Mouse (Mus musculus) layer of hippocampus, postnatal 25 days (tissue): ENCODE measurements around the gene Tmem268. TPM values are rescaled to one million over a fixed set of nuclear protein-coding genes. Genes with fewer than 3 reads are reported as not detected.

Experiments
- DNase-seq, 2 experiments: peaks; one replicate each; pipeline ENCODE4 v3.0.0; 2022; ENCODE audit warnings: mixed read lengths in 2 of 2, low spot score in 1 of 2; ENCODE audit errors: extremely low spot score in 1 of 2
- total RNA-seq, 2 experiments: library from RNA; stranded (reverse); gene quantifications; 2 replicates each; pipeline ENCODE4 v1.2.3; 2021

Tmem268 gene
- 1 to 10 TPM; 6.9 to 9.8 TPM for total RNA-seq

- DNase-seq = peak; percentile 49 to 60
Measured at GRCm38 (mm10) chr4:63558407-63559081, at the start of gene Tmem268. TSS of gene Tmem268 (plus strand) at chr4:63558781.

DNA sequence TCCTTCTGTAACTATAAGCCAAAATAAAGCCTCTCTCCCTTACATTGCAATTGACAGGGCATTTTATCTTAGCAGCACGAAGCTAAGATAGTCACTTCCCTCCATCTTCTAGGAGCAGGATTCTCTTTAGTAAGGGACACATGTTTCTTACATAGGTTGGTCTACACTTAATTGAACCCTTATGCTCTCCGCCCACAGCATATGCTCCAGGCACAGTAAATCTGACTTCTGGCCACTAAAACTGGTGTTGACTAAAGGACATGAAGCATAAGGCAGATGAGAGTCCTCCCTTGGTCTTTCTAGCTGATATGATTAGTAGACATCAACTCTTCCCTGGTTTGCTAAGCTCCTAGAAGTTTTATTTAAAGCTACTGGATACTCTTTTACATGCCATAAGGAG lies 45.7 kb upstream of the Tmem268 start:
- DNase-seq = no peak

- no peak for DNase-seq
Measured at GRCm38 (mm10) chr4:63514454-63514984, 44.1 kb upstream of the Tmem268 start.

GRCm38 (mm10) chr4:63515021-63515420 lies 43.6 kb upstream of the Tmem268 start:
- no peak for DNase-seq

DNA sequence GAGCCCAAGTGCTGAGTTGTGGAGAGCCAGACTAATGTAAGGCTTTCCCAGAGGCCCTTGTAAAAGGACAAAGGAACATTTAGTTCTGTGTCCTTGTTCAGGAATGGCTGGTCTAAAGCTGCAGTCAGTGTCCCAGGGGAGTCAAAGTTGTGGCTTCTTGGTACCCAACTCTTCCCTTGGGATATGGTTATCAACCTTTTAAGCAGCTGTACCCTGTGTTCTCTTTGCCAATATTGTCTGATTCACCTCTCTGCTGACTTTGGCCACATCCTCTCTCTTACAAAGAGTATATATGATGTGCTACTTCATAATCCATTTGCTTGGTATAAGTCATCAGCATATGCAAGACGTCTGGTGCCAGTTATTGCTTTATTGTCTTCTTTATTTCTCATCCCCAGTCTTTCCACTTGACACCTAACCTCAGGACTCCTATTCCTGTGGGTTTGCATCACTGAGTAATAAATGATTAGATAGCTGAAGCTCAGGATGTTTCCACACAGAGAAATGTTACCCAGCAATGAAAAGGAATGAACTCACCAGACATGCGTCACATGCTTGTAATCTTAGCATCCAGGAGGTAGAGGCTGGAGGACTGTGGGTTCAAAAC lies 36.7 kb upstream of the Tmem268 start:
- DNase-seq = no peak

- no peak for DNase-seq
Measured at GRCm38 (mm10) chr4:63525514-63525913, 33.1 kb upstream of the Tmem268 start.

- peak in 1 of 2 experiments; percentile 25 for DNase-seq
Measured at GRCm38 (mm10) chr4:63528946-63529345, 29.6 kb upstream of the Tmem268 start.

- no peak for DNase-seq
Measured at GRCm38 (mm10) chr4:63530409-63530808, 28.2 kb upstream of the Tmem268 start.

GRCm38 (mm10) chr4:63537602-63538001 lies 21.0 kb upstream of the Tmem268 start:
- DNase-seq = no peak

DNA sequence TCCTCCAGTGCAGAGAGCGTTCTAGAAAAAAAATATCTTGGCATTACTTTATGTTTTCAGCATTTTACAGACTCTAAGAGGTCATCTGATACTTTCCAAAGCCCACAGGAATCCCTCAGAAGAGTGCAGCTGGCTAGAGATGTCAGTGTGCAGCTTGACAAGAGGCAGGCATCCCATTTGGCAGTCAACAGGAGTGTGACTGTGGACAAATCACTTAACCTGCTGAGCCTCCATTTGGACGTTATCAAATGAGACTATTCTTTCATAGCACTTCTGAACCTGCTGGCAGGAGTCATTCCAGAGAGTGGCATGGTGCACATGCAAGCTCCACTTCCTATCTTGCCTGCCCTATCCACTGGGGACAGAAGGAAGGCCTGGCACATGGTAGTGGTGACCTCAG lies 16.4 kb upstream of the Tmem268 start:
- DNase-seq = no peak

- peak in 1 of 2 experiments; percentile 32 for DNase-seq
Measured at GRCm38 (mm10) chr4:63543746-63544493, 14.7 kb upstream of the Tmem268 start.

DNA sequence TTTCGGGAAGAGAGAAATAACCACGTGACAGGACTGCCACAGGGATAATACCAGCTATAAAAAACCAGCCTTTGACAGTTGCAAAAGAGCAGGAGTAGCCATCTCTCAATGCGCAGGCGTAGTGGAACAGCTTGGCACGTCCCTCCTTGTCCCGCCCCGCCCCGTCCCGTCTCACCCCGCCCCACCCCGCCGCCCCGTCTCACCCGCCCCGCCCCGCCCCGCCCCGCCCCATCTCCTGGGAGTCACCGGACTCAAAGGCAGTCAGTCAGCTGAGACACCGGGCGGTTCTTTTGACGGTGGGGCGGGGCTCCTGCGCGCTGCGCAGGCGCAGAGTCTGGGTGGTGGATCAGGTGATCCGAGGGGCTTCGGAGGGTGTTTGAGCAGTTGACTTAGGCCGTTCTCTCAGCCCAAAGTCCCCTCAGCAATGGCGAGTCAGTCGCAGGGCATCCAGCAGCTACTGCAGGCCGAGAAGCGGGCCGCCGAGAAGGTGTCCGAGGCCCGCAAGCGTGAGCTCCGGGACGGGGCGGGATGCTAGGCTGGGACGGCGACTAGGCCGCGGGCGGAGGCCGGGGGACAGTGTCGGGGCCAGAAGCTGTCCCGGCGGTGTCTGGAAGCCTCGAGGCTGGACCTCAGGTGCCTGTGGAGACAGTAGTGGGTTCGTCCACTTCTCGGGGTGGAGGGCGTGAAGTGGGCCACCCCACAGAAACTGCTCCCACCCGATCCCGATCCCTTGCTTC lies 13.9 kb upstream of the Tmem268 start, which contains the start of gene Atp6v1g1:
Gene Atp6v1g1 (plus strand): TSS at position 279 of the 737 bp plus-strand sequence.
- peak; percentile 83 to 85 for DNase-seq

DNA sequence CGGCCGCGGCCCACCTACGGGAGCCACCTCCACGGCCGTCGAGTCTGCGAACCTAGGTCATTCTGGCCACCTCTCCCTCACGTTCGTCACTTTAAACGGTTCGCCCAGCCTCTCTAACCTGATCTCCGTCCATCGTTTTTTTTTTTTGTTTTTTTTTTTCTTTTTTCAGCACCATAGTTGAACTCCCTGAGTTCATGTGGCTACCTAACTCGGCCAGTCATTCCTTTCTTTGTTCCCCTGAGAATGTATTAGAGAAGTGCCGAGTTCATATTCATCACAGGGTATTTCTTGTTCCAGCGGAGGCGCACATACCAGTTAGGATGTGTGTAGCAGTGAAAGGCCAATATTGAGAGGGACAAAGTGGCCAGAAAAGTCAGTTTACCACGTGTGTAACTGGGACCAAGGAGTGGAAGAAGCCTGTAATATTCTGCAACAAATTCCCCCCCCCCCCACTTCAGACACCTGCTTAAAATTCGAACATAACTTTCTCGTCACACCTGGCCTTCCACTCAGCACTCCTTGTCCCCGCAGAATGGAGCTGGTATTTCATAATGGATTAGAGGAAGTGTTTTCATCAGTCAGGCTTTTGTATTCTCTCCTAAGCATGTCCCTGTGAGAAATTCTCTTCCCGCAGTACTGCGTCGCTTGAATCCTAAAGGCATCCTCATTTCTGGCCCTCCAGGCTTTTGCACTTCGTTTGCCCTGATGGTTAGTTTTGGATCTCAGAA lies 13.2 kb upstream of the Tmem268 start:
- DNase-seq = no peak

- no peak for DNase-seq
Measured at GRCm38 (mm10) chr4:63546441-63547055, 12.0 kb upstream of the Tmem268 start.

DNA sequence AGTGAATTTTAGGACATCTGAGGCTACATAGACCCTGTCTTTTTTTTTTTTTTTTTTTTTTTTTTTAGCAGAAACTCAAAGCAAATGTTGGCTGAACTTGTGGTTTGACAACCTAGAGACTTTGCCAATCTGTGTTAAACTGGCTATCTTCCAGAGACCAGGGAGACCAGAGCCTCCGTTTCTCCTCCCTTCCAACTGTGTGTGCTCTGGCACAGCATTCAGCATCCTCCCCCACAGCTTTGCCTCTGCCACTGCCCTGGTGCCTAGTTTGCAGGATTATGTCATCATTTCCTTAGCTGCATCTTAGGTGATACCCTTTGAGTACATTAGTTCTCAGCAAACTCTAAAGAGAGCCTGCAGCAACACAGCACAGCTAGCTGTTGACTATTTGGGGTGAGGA lies 10.8 kb upstream of the Tmem268 start:
- DNase-seq = no peak

DNA sequence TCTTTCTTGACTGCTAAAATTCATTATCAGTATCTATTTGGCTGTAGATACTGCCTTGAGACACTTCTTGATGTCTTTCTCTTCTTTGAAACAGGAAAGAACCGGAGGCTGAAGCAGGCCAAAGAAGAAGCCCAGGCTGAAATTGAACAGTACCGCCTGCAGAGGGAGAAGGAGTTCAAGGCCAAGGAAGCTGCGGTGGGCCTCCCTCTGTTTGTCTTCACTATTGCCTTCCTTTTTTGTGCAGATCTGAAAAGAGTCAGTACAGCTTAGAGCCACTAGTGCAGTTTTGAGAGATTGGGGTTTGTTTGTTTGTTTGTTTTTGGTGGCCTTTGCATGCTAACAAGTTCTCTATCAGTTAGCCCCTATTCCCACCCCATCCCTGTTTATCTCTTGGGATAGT lies 10.1 kb upstream of the Tmem268 start:
- no peak for DNase-seq

DNA sequence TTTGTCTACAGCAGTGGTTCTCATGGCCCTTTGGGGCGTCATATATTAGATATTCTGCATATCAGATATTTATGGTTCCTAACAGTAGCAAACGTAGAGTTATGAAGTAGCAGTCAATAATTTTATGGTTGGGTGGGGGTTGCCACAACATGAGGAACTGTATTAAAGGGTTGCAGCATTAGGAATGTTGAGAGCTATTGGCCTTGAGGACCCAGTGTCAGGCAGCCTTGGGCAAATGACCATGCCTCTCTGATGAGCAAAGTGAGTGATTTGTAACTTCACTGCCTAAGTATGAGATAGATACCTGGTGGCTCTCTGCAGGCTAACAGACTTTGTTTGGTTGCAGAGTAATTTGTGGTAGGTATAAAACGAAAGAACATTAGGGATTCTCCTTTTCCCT lies 7.7 kb upstream of the Tmem268 start:
- no peak for DNase-seq

- DNase-seq = no peak
Measured at GRCm38 (mm10) chr4:63552865-63553264, 5.7 kb upstream of the Tmem268 start.

DNA sequence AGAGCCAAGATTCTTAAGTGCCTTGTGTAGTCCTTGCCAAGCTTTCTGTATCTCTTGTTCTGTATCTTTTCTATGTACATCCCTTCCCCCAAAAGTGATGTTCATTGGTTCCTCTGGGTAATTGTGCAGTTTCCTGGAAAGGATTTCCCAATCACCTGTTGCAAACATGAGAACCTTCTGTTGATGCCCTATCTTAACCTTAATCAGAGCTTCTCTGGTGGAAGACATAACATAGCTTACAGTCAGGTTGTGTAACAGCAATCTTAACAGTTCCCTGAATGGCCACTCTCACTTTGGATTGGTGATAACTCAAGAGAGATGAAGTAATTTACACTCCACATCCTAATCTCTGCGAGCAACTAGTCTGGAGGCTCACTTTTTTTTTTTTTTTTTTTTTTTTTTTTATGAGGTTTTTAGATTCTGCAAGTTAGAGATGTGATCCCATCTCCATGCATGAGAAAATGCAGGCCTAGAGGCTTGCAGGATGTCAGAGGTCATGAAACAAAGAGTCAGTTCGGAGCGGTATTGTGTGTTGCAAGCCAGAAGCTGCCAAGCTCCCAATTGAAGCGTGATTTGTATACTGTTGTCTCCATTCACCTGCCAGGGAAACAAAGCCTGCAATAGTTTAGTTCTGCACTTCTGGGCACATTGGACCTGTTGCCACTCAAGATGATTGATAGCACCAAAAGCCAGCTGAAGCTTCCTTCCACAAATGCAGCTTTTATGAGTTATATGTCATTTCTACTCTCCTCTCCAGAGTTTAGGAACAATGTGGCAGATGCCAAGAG lies 4.6 kb upstream of the Tmem268 start:
- no peak for DNase-seq
